Mouse (Mus musculus): ENCODE measurements around the gene Elfn1. TPM values are rescaled to one million over a fixed set of nuclear protein-coding genes. Genes with fewer than 3 reads are reported as not detected.

The Elfn1 gene
- total RNA-seq, 2 experiments from 2014 or later, result not detected

DNA sequence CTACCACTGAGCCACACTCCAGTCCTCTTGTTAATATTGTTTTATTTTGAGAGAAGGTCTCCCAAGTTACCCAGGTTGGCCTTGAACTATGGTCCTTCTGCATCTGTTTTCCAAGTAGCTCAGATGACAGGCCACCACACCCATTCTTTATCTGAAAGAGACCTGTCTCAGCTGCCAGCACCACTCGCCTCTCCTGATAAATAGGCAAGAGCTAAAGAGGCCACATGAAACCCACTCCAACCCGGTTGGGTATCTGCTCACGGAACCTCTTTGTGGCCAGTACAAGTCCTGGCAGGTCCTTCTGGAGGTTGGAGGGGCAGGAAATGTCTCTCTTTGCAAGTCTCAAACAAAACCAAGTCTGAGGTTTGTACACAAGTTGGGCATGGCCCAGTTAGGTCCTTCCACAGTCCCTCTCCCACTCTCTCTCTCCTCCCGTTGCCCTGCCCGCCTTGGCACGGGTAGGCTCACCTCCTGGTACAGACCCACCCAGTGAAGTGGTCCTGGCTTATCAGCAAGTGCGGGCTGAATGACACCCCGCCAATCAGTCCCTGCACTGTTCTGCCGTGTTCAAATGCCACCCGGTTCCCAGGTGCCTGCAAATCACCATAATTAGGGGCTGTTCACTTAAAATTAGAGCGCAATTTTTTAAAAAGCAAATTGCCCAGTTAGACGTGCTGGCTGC is 104.7 kb downstream of the Elfn1 start:
- no peak for ATAC-seq (replicated peaks; ENCODE audit: poor library complexity, severe bottlenecking)

DNA sequence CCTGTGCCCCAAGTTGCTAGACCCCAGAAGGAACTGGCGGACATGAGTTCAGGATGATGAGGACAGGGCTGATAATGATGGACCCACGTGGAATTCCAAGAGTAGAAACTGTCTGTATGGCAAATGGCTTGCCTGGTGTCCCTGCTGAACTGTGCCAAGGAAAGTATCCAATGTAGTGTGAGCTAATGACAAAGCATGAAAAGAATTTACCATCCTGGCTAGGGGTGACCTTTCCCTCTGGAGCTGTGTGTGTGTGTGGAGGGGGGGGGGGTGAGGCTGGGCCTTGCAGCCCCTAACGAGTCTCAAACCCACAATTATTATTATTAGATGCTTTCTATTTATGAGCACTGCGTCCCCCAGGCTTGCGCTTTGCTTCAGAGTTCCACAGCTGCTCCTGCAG is 105.9 kb downstream of the Elfn1 start:
- ATAC-seq (replicated peaks; ENCODE audit: poor library complexity, severe bottlenecking), result no peak

DNA sequence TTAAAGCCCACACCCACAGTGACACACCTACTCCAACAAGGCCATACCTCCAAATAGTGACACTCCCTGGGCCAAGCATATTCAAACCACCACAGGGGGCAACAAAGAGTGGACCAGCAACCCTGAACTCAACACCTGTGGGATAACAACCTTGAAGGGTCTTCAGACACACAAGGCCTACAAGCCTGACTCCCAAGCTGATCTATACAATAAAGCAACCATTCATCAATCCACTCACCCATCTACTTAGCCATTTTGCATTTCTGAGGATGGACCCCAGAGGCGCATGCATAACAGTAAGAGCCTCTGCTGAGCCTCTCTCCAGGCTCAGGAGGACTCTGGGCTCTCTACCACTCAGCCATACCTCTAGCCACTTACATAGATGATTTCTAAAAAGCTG is 109.2 kb downstream of the Elfn1 start:
- ATAC-seq (replicated peaks; ENCODE audit: poor library complexity, severe bottlenecking), result no peak

DNA sequence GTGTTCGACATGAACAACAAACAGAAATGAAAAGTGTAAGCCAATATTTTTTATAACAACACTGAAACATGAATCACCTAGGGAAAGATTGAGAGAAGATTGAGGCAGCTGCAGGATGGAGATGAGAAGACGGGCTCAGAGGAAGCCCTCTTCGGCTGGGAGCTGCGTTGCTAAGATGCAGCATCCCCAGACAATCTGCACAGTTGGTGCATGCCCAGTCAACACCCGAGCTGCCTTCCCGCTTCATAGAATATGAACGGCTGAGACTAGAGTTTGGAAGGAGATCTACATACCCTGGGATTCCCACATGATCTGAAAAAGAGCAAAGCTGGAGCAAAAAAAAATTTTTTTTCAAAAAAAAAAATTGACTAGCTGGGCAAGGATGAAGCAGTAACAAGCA is 111.0 kb downstream of the Elfn1 start:
- ATAC-seq (replicated peaks; ENCODE audit: poor library complexity, severe bottlenecking), result no peak

DNA sequence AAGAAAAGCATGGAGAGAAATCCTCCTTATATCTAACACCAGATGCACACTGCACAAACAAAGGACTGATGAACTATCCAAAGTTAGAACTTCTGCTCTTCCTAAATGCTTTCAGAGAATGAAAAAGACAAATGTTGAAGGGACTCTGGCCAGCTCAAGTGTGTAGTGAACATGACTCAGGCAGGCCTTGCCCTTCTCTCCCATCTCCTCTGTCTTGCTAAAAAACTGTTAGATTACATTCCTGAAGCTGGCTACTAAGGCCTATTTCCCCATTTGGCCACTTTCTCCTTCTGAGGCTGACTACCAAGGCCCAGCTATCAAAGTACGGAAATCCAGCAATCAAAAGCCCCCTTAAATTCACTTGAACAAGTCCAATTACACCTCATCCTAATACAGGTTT is 111.9 kb downstream of the Elfn1 start:
- no peak for ATAC-seq (replicated peaks; ENCODE audit: poor library complexity, severe bottlenecking)

DNA sequence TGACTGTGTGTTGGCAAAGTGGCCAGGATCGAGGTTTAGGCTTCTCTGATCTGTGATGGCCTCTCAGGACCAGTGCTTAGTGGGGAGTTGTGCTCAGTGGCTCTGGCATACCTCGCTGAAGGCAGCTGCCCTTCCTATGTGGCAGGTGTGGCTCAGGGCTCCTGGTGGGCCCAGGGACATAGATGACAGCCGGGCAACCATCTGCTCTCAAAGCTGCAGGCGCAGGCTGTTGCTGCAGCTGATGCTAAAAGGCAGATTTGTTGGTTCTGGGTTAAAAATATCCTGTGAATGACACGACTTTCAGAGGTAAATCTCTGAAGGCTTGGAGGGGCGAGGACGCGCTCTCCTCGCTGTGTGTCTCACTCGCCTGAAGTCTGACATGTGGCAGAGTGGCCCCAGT is 114.0 kb downstream of the Elfn1 start:
- ATAC-seq (replicated peaks; ENCODE audit: poor library complexity, severe bottlenecking), result no peak

DNA sequence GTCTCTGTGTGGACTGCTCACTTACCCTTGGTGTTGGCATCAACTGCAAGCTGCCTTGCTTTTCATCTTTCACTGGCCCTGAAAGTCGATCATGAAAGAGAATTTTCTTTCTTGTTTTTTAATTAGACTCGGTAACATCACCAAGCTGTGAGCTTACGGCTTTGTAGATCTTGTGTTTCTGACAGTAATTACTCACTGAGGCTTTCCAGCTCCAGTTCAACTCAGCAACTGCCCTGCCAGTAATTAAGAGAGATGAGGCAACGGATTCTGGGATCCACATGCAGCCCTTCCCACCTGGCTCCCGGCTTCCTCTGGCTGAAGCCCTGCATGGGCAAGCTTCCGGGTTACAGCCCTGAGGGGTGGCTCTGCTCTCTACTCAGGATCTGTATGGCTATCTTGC is 115.1 kb downstream of the Elfn1 start:
- no peak for ATAC-seq (replicated peaks; ENCODE audit: poor library complexity, severe bottlenecking)

DNA sequence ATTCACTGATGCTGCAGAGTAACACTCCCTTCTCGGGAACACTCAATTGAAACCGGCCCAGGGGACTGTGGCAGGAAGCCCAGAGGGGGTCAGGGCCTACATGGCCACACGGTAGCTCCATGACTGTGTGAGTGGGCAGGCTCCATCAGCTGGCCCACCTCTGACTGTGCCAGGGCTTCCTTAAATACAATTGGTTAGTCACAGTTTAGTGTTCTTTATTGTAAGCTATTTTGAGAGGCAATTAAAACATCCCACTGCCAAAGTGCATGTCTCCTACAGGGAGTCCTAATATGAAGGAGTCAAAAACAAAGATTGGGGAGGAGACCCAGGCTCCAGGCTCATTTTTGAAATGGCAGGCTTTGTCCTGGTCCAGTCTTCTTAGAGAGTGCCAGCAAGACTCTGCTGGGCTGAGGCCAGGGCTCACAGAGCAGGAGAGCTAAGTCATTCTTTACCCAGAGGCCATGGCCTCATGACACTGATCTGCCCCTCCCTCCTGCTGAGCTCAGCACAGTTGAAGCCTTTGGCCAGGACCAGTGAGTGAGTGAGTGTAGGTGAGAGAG is 116.3 kb downstream of the Elfn1 start:
- ATAC-seq (replicated peaks; ENCODE audit: poor library complexity, severe bottlenecking), result no peak

Other genes with a start within 250 kb of the Elfn1 start
- 8.3 and 9.7 TPM in 2 replicates for gene Micall2, start 171.6 kb upstream of the Elfn1 start, total RNA-seq (2014; fragmentation: Nextera tagmentation)
- 2.8 and 3.9 TPM in 2 replicates for gene Micall2, start 171.6 kb upstream of the Elfn1 start, total RNA-seq (2017)
- gene Ints1, start 132.3 kb upstream of the Elfn1 start, total RNA-seq (2014; fragmentation: Nextera tagmentation), result 85.9 and 93.1 TPM in 2 replicates
- gene Ints1, start 132.3 kb upstream of the Elfn1 start, total RNA-seq (2017), result 46.7 and 53.4 TPM in 2 replicates
- 12.1 and 18.5 TPM in 2 replicates for gene Mafk, start 116.4 kb upstream of the Elfn1 start, total RNA-seq (2014; fragmentation: Nextera tagmentation)
- gene Mafk, start 116.4 kb upstream of the Elfn1 start, total RNA-seq (2017), result 18.5 and 23.0 TPM in 2 replicates
- not detected in 2 replicates for gene Tmem184a, start 88.0 kb upstream of the Elfn1 start, total RNA-seq (2014; fragmentation: Nextera tagmentation)
- gene Tmem184a, start 88.0 kb upstream of the Elfn1 start, total RNA-seq (2017), result 0.04 TPM in 1 of 2 replicates, not detected in the other
- gene Gm26938, start 81.5 kb upstream of the Elfn1 start, total RNA-seq (2014; fragmentation: Nextera tagmentation), result not detected in 2 replicates
- gene Gm26938, start 81.5 kb upstream of the Elfn1 start, total RNA-seq (2017), result not detected in 2 replicates
- 79.1 and 83.9 TPM in 2 replicates for gene Psmg3, start 81.1 kb upstream of the Elfn1 start, total RNA-seq (2014; fragmentation: Nextera tagmentation)
- gene Psmg3, start 81.1 kb upstream of the Elfn1 start, total RNA-seq (2017), result 25.7 and 30.3 TPM in 2 replicates

All from granulocyte monocyte progenitor cell, adult 5-6 weeks (primary cell).